Mouse (Mus musculus) heart, embryonic 16.5 days (tissue): ENCODE results near the gene Zfp277. TPM values are rescaled to one million over a fixed set of nuclear protein-coding genes. Genes with fewer than 3 reads are reported as not detected.
A peak's percentile ranks its signal among the peaks of the same experiment; 100 is the strongest.

Source experiments
- ATAC-seq: fragments of 200-750 bp; cut with Nextera tagmentation; replicated peaks from 2 replicates; pipeline ENCODE4 v1.8.0; 2017; ENCODE audit warnings: moderate number of reproducible peaks; ENCODE audit not compliant: insufficient read depth, low FRiP score; ENCODE audit errors: extremely low read depth
- H3K27ac ChIP-seq: fragments of 300-500 bp; sonication (generic); 2 replicates; pipeline ENCODE4 v1.5.1; 2014; ENCODE audit warnings: mild to moderate bottlenecking, low read length, control low read depth, moderate library complexity
- H3K27me3 ChIP-seq: fragments of 300-500 bp; sonication (generic); 2 replicates; pipeline ENCODE4 v1.6.1; 2014; ENCODE audit warnings: low read length, mixed read lengths; ENCODE audit not compliant: control insufficient read depth, insufficient read depth
- H3K36me3 ChIP-seq: fragments of 300-500 bp; sonication (generic); 2 replicates; pipeline ENCODE4 v1.6.1; 2014; ENCODE audit not compliant: control insufficient read depth, insufficient read depth
- H3K4me1 ChIP-seq: fragments of 300-500 bp; sonication (generic); 2 replicates; pipeline ENCODE4 v1.6.1; 2014; ENCODE audit warnings: low read length, mixed read lengths; ENCODE audit not compliant: control insufficient read depth, insufficient read depth
- H3K4me2 ChIP-seq: fragments of 300-500 bp; sonication (generic); 2 replicates; pipeline ENCODE4 v1.6.1; 2014; ENCODE audit warnings: low read depth, mild to moderate bottlenecking, control low read depth, low read length
- H3K4me3 ChIP-seq: fragments of 300-500 bp; sonication (generic); 2 replicates; pipeline ENCODE4 v1.5.1; 2014; ENCODE audit warnings: mild to moderate bottlenecking, control low read depth, low read length
- H3K9ac ChIP-seq: fragments of 300-500 bp; sonication (generic); 2 replicates; pipeline ENCODE4 v1.6.1; 2014; ENCODE audit warnings: low read length, control low read depth
- H3K9me3 ChIP-seq: fragments of 300-500 bp; sonication (generic); replicated peaks from 2 replicates; pipeline ENCODE4 v1.6.1; 2016; ENCODE audit warnings: low read length; ENCODE audit not compliant: control insufficient read depth
- WGBS: fragments of 180-500 bp; shearing (Covaris S2); extraction: QIAGEN DNeasy Blood & Tissue Kit; methylation state at CpG from one replicate; pipeline ENCODE4 v1.1.7; 2014; 5-methylcytosine and 5-hydroxymethylcytosine counted together
- polyA plus RNA-seq: library from polyadenylated mRNA; unstranded; fragments of >200 nt; fragmentation: Nextera tagmentation; extraction: Ambion mirVana; gene quantifications from 2 replicates; pipeline ENCODE4 v1.2.1, GENCODE M21; 2015

Zfp277 gene
- polyA plus RNA-seq, 1 experiment from 2014 or later: 28.0 TPM

DNA sequence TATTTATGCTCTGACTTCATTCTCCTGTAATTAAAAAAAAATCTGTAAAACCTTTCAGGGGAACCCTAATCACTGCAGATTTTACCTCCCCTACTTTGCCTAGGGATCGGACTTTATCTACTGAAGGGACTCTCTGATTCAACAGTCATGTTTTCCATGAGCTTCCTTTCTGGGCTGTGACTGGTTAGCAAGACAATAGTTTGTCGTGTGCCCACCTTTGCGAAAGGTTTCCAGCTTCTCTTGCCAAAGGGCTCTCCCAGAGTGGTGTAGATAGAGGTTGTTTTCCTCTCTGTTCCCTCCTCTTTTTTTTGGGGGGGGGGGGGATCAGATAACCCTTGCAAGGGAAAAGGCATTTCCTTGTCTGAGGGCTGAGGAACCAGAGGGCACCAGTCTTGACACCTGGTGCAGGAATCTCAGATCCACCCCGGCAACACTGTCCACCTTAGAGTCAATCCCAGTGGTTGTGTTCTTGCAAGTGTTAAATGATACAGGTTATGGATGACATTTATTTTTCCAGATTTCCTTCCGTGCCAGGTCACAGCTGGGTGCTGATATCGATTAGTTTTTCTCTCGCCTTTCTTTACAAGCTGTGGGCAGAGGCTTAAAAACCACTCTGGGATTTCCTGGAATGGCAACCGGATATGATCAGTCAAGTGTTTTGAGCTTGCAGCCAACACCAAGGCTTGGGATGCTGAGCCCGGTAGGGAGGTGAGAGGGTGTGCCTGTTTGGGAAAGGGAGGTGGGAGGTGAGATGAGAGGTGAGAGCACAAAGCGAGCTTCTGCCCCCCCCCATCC is 2.1 kb upstream of the Zfp277 start:
- Histone ChIP-seq H3K36me3 (no peaks in the 10 kb centered on the region), H3K4me1 (peaks cover 8% of the 10 kb centered on the region), H3K4me2 (peak overlapping the region; percentile 97), H3K27me3 (no peaks in the 10 kb centered on the region), H3K9me3 (no peaks in the 10 kb centered on the region), H3K9ac (peak overlapping the region; percentile 90), H3K27ac (no peak overlapping the region), H3K4me3 (peak overlapping the region; percentile 82)
- ATAC-seq: no peak
- WGBS: 16% methylated on average over 10 of the region's 10 CpGs

DNA sequence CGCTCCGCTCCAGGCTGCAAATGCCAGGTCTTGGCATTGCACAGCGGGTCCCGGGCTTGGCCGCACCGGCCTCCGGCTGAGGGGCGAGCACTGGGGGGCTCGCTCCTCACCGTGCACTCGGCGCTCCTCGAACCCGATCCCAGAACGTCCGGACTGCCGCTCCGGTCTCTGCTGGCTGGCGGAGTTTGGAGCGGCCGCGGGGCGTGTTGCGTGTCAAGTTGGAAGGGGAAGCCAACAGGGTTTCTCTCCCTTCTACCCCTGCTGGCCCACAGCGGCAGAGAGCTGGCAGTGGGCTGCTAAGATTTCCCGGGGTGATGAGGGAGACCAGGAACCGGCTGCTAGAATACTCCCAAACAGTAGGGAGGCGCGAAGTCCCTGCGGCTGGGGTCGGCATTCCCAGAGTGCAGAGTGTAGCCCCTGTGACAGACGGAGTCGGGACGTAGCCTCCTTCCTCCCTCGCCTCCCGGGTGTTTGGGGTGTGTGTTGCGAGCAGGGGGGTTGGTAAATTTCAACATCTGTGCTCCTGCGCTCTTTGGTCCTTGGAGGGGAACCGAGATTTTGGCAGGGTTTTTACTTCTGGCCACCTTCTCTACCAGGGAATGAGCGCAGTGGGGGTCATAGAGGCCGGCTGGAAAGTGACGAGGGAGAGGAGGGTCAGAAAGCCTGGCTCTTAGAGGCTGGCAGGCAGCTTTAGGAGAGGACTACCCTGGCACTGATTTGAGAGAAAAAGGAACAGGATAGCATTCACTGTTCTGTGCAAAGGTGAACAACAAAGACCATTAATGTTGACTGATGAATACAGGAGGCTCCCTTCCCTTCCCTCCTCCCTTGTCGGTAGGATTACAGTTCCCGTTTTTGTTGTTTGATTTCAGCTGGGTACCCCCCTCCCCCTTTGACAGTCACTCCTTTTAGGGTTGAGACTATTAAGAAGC is 1.0 kb upstream of the Zfp277 start:
- Histone ChIP-seq H3K4me3 (peak overlapping the region; percentile 82), H3K36me3 (no peaks in the 10 kb centered on the region), H3K27ac (peak overlapping the region; percentile 82), H3K9ac (peak overlapping the region; percentile 90), H3K4me2 (peak overlapping the region; percentile 97), H3K9me3 (no peaks in the 10 kb centered on the region), H3K27me3 (no peaks in the 10 kb centered on the region), H3K4me1 (peaks cover 13% of the 10 kb centered on the region)
- under 1% methylated on average over 44 of the region's 44 CpGs for WGBS
- ATAC-seq: peak; percentile 16

DNA sequence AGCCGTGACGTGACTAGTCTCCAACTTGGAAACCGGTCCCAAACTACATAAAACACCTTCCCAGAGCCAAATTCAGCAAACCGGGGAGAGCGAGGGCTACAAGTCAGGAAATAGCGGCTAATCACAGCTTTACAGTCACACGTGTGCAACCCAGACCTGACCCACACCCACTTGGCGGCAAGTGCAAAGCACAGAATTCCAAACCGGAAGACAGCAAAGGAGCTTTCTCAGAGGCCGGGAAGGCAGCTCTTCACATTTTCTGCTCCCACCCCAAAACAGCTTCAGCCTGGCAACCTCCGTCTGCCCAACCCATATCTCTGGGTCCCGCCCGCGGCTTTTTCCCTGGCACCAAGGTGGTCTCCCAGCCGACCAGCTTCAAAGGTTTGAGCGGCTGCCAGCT is 496 bp downstream of the Zfp277 start:
- Histone ChIP-seq H3K9me3 (no peaks in the 10 kb centered on the region), H3K27ac (peak overlapping the region; percentile 57; the same call in 1 of the 2 replicates), H3K36me3 (no peaks in the 10 kb centered on the region), H3K27me3 (no peaks in the 10 kb centered on the region), H3K4me3 (peak overlapping the region; percentile 82), H3K9ac (peak overlapping the region; percentile 78), H3K4me2 (peak overlapping the region; percentile 76), H3K4me1 (peaks cover 20% of the 10 kb centered on the region)
- WGBS: 1% methylated on average over 16 of the region's 16 CpGs
- peak; percentile 2; the same call in 1 of the 2 replicates for ATAC-seq

DNA sequence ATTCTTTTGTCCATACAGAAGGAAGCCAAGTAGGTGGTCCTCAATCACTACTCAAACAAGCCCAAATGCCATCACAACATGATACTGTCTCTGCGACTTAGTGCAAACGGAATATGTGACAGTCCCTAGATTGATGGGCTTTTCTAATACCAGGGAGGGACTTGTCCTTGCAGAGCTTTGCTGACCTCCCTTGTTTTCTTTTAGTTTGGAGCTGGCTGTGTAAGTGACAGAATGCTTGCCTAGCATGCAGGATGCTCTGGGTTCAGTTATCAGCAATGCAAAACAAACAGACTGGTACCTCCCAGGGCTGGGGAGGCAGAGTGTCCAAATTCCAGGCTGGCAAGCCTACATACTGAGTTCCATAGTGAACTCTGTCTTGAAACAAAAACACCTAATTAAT is 7.7 kb downstream of the Zfp277 start:
- WGBS: 45% methylated on average over 2 of the region's 2 CpGs
- ATAC-seq: no peak
- H3K4me3 ChIP-seq: no peak overlapping the region

DNA sequence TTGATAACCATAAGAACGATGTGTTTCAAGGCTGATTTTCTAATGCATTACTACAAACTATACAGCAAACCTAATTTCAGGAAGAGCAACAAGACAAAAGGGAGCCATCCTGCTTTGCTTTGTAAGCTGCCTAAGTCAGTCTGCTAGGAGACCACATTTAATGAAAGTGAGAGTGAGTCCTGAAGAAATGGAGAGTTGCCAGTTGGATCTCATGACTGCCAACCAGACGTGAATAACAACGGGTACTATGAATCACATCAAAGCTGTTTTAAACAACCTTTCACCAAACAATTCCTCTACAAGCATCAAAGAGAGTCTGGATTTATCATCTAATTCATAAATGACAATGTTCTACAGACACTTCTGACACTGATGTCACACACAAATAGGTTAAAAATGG is 11.6 kb downstream of the Zfp277 start:
- H3K4me2 ChIP-seq: 0 out of 2 replicates have a peak overlapping the region, but pooled peaks have one; percentile 19

More for the DNA sequence above, 7.7 kb downstream of the Zfp277 start:
- H3K4me1 ChIP-seq: peaks cover 18% of the 10 kb centered on the region
- no peak overlapping the region for H3K9ac ChIP-seq
- H3K36me3 ChIP-seq: no peaks in the 10 kb centered on the region
- H3K4me2 ChIP-seq: no peak overlapping the region
- H3K9me3 ChIP-seq: no peaks in the 10 kb centered on the region
- H3K27me3 ChIP-seq: no peaks in the 10 kb centered on the region
- H3K27ac ChIP-seq: no peak overlapping the region

DNA sequence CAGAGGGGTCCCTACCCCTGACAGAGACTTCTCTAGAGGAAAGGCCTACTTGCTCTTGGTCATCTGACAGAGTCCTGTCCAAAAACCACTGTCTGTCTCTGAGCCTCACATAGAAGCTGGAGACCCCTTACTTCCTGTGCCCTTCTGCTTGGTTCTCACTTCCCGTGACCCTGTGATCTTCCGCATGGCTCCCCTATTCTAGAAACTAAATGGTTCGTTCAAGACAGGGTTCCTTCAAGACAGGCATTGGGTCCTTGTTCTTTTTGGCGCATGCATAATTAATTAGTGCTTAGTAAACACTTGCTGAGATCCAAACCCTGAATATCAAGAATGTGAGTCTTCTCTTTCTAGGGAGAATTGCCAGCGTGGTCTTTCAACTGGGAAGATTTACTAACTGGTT is 14.6 kb downstream of the Zfp277 start:
- ATAC-seq: no peak
- 87% methylated on average over 5 of the region's 5 CpGs for WGBS
- Histone ChIP-seq H3K9me3 (no peaks in the 10 kb centered on the region), H3K4me3 (no peak overlapping the region), H3K27me3 (no peaks in the 10 kb centered on the region), H3K36me3 (no peaks in the 10 kb centered on the region), H3K4me2 (no peak overlapping the region), H3K4me1 (peaks cover 22% of the 10 kb centered on the region), H3K27ac (no peak overlapping the region), H3K9ac (no peak overlapping the region)

More for the DNA sequence above, 11.6 kb downstream of the Zfp277 start:
- H3K4me1 ChIP-seq: peaks cover 22% of the 10 kb centered on the region
- no peak overlapping the region for H3K9ac ChIP-seq
- H3K27ac ChIP-seq: no peak overlapping the region
- H3K36me3 ChIP-seq: no peaks in the 10 kb centered on the region
- no peaks in the 10 kb centered on the region for H3K9me3 ChIP-seq
- no peak overlapping the region for H3K4me3 ChIP-seq
- WGBS: 29% methylated on average over 3 of the region's 3 CpGs
- ATAC-seq: no peak
- no peaks in the 10 kb centered on the region for H3K27me3 ChIP-seq

DNA sequence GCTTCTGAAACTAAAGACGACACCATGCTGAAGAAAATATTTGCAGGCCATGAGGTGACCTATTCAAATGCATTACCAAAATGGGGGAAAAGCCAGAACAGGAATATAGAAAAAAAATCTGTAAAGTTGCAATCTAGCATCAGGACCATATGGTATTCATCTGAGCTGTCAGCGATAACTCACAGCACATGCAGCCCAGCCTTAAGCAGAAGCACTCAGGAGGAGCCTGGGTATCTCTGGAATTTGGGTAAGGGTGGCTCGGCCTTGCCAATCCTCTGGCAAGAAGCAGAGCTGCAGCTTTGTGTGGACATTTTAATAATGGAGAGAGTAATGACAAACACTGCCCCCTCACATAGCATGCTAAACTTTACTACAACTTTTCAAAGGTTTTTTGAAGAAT is 15.7 kb downstream of the Zfp277 start:
- H3K27ac ChIP-seq: no peak overlapping the region
- peaks cover 22% of the 10 kb centered on the region for H3K4me1 ChIP-seq
- H3K9me3 ChIP-seq: no peaks in the 10 kb centered on the region
- ATAC-seq: no peak
- peaks cover 3% of the 10 kb centered on the region; the same call in 1 of the 2 replicates for H3K36me3 ChIP-seq
- no peak overlapping the region for H3K9ac ChIP-seq
- no peak overlapping the region for H3K4me3 ChIP-seq
- no peaks in the 10 kb centered on the region for H3K27me3 ChIP-seq
- WGBS: 28% methylated on average over 3 of the region's 3 CpGs
- no peak overlapping the region for H3K4me2 ChIP-seq

DNA sequence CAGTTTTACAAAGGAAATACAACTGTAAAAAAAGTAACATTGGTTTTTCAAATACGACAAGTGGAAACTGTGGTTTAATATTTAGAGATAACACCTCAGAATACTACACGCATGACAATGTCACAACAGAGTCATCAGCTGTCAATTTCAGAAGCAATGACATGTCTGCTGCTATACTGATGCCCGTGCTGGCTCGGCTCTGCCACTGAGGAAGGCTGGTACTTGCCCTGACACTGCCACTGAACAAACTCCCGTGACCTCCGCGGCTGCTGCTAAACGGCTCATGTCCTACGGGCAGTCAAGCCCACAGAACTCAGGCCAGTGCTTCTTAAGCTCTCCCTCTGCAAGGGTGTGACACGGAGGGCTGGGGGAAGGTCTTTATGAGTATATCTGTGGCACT is 18.1 kb downstream of the Zfp277 start:
- WGBS: 85% methylated on average over 10 of the region's 10 CpGs
- Histone ChIP-seq H3K4me1 (peaks cover 16% of the 10 kb centered on the region), H3K27me3 (no peaks in the 10 kb centered on the region), H3K27ac (no peak overlapping the region), H3K4me2 (no peak overlapping the region), H3K36me3 (peaks cover 4% of the 10 kb centered on the region; the same call in 1 of the 2 replicates), H3K4me3 (no peak overlapping the region), H3K9ac (no peak overlapping the region), H3K9me3 (no peaks in the 10 kb centered on the region)
- ATAC-seq: no peak
